Mouse (Mus musculus) liver, adult 2 months (tissue): ENCODE measurements around the gene Fkbpl. TPM values are rescaled to one million over a fixed set of nuclear protein-coding genes. Genes with fewer than 3 reads are reported as not detected.

Source experiments
- DNase-seq: peaks from one replicate; pipeline ENCODE4 v3.0.0-alpha.2; 2011; ENCODE audit warnings: low read depth, low spot score; ENCODE audit errors: extremely low read depth
- H3K27ac ChIP-seq: fragments of 200-500 bp; replicated peaks from 2 replicates; pipeline ENCODE4 v1.5.1; 2012; ENCODE audit warnings: low read depth, mild to moderate bottlenecking, control low read depth, inconsistent platforms, low read length; ENCODE audit not compliant: insufficient read depth
- H3K27me3 ChIP-seq: fragments of 200-500 bp; 2 replicates; pipeline ENCODE4 v1.6.1; 2012; ENCODE audit warnings: mild to moderate bottlenecking, moderate library complexity, low read length, inconsistent platforms; ENCODE audit not compliant: control insufficient read depth, insufficient read depth
- H3K36me3 ChIP-seq: fragments of 200-500 bp; 2 replicates; pipeline ENCODE4 v1.6.1; 2012; ENCODE audit warnings: low read length, inconsistent platforms; ENCODE audit not compliant: control insufficient read depth, insufficient read depth
- H3K4me1 ChIP-seq: fragments of 200-500 bp; 2 replicates; pipeline ENCODE4 v1.6.1; 2011; ENCODE audit warnings: low read length; ENCODE audit not compliant: control insufficient read depth, insufficient read depth
- H3K4me3 ChIP-seq: fragments of 200-500 bp; 2 replicates; pipeline ENCODE4 v1.5.1; 2011; ENCODE audit warnings: low read depth, mild to moderate bottlenecking, control low read depth, low read length, moderate library complexity; ENCODE audit not compliant: insufficient read depth
- H3K79me2 ChIP-seq: fragments of 200-500 bp; 2 replicates; pipeline ENCODE4 v1.6.1; 2012; ENCODE audit warnings: inconsistent platforms, mild to moderate bottlenecking, low read length, moderate library complexity; ENCODE audit not compliant: control insufficient read depth, insufficient read depth
- H3K9ac ChIP-seq: fragments of 200-500 bp; 2 replicates; pipeline ENCODE4 v1.6.1; 2012; ENCODE audit warnings: low read depth, mild to moderate bottlenecking, control low read depth, inconsistent platforms, low read length
- CTCF ChIP-seq: fragments of 200-500 bp; IDR thresholded peaks from 2 replicates; pipeline ENCODE4 v1.5.1; 2011; ENCODE audit warnings: low read depth, low read length, control low read depth
- POLR2A ChIP-seq: fragments of 200-500 bp; IDR thresholded peaks from 2 replicates; pipeline ENCODE4 v1.6.1; 2011; ENCODE audit warnings: low read length, control low read depth; ENCODE audit not compliant: insufficient read depth; ENCODE audit errors: extremely low read depth
- WGBS: fragments of 180-500 bp; shearing (Covaris S2); methylation state at CpG from one replicate; pipeline ENCODE4 v1.1.7; 2018; 5-methylcytosine and 5-hydroxymethylcytosine counted together
- polyA plus RNA-seq: library from polyadenylated mRNA; depleted of rRNA; stranded (reverse); fragments of >200 nt; gene quantifications from 2 replicates; pipeline ENCODE4 v1.2.3, GENCODE M21; 2012
- total RNA-seq: library from RNA; depleted of rRNA; stranded (reverse); fragments of >200 nt; gene quantifications from 2 replicates; pipeline ENCODE4 v1.2.3, GENCODE M21; 2014

Gene Fkbpl
- total and polyA plus RNA-seq, 2 experiments = 3.0 to 5.3 TPM

DNA sequence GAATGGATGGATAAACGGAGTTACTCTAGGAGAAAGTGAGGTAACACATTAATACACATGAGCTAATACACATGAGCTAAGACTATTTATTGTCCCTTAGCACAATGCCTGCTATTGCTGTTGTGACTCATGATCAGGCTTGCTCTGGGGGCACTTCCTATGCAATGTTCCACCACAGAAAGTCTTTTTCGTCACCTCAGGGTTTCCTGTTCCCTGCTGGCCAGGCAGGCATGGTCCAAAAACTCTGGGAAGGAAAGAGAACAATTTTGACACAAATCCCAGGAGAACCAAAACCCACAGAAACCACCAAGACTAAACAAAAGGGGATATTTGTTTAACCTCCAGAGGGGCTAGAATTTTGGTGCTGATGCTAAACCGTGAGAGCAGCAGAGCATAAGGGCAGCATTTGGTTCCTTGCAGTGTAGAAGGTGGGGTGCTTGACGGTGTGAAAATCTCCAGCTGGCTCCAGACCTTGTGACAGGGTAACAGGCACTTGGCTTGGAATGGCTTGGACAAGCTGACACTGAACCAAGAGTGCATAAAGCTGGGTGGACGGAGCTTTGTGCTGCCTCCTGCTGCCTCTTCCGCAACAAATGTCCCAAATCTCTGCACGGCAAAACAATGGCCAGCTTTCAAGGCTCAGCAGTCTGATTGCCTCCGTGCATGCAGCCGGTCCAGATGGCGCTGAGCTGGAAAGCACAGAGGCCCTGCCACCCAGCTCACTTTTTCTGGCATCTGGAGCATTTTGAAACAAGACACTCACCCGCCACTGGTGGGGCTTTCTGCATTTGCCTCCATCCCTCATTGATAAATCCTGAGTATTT lies 3.6 kb upstream of the Fkbpl start:
- Histone ChIP-seq H3K79me2 (no peaks in the 10 kb centered on the region; the same call in 1 of the 2 replicates), H3K27ac (no peak overlapping the region), H3K4me3 (no peak overlapping the region), H3K9ac (no peak overlapping the region), H3K27me3 (no peaks in the 10 kb centered on the region), H3K4me1 (peaks cover 3% of the 10 kb centered on the region), H3K36me3 (no peaks in the 10 kb centered on the region)
- WGBS = 70% methylated on average over 11 of the region's 11 CpGs
- DNase-seq = no peak
- peak; percentile 20; the same call in 1 of the 2 replicates for TF ChIP-seq CTCF
- no peak for TF ChIP-seq POLR2A

DNA sequence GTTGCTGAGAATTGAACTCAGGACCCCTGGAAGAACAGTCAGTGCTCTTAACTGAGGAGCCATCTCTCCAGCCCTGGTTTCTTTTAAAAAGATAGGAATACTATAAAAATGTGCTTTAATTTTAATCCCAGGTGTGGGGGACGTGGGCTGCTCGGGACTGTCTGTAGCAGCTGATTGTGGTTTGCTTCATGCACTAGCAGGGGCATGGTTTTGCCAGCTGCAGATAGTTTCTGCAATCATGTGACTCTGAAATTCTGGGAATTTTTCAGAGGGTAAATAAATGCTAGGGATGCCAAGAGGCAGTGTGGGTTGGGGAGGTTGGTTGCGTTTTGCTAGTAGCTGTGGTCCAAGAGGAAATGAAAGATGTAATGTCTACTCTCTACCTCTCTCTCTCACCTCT lies 2.6 kb upstream of the Fkbpl start:
- Histone ChIP-seq H3K27me3 (no peaks in the 10 kb centered on the region), H3K36me3 (no peaks in the 10 kb centered on the region), H3K4me3 (no peak overlapping the region), H3K9ac (no peak overlapping the region), H3K79me2 (no peaks in the 10 kb centered on the region; the same call in 1 of the 2 replicates), H3K4me1 (peaks cover 6% of the 10 kb centered on the region), H3K27ac (no peak overlapping the region)
- no peak for TF ChIP-seq CTCF
- no peak for TF ChIP-seq POLR2A
- 41% methylated on average over 3 of the region's 3 CpGs for WGBS
- DNase-seq = no peak

DNA sequence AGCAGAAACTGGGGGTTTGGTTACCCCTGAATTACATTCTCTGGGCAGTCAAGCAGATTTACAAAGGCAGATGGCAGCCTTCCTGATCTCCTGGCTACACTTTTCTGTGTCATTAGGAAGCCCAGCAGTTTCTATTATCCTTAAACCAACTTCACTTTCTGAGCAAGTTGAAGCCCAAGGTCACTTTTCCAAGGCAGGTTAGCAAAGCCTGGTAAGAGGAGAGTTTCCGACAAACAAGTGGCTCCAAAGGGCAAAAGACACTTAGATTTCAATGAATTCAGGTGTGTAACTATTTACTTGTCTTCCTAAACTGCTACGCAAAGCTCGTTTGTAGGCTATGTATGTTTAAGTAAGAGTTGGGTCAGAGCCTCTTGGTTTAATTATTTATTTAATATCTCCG lies 1.2 kb upstream of the Fkbpl start:
- H3K27ac ChIP-seq = no peak overlapping the region
- no peaks in the 10 kb centered on the region for H3K27me3 ChIP-seq
- H3K9ac ChIP-seq = no peak overlapping the region
- TF ChIP-seq CTCF (no peak), POLR2A (no peak)
- 29% methylated on average over 4 of the region's 4 CpGs for WGBS
- no peak overlapping the region for H3K4me3 ChIP-seq
- no peaks in the 10 kb centered on the region; the same call in 1 of the 2 replicates for H3K79me2 ChIP-seq
- H3K36me3 ChIP-seq = no peaks in the 10 kb centered on the region
- peaks cover 12% of the 10 kb centered on the region for H3K4me1 ChIP-seq
- no peak for DNase-seq

DNA sequence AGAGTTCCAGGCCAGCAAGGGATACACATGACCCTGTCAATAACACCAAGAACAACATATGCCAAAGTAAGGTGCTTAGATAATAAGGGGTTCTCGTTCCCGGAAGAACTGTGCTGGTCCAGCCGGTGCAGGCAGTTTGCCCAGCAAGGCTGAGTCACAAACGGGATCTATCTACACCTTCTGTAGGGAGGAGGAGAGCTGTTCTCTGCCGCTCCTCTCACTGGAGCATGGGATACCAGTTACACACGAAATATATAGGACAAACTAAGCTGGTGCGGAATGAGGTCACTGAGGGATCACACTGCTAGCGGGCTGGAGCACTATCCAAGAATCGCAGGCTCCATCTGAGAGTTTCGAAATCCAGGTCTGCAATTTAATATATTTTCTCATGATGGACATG lies 620 bp upstream of the Fkbpl start:
- Histone ChIP-seq H3K9ac (no peak overlapping the region), H3K36me3 (no peaks in the 10 kb centered on the region), H3K4me1 (peaks cover 12% of the 10 kb centered on the region), H3K4me3 (no peak overlapping the region), H3K27me3 (no peaks in the 10 kb centered on the region), H3K79me2 (no peaks in the 10 kb centered on the region; the same call in 1 of the 2 replicates), H3K27ac (no peak overlapping the region)
- WGBS = 60% methylated on average over 10 of the region's 10 CpGs
- TF ChIP-seq CTCF = no peak
- TF ChIP-seq POLR2A = no peak
- DNase-seq = no peak

DNA sequence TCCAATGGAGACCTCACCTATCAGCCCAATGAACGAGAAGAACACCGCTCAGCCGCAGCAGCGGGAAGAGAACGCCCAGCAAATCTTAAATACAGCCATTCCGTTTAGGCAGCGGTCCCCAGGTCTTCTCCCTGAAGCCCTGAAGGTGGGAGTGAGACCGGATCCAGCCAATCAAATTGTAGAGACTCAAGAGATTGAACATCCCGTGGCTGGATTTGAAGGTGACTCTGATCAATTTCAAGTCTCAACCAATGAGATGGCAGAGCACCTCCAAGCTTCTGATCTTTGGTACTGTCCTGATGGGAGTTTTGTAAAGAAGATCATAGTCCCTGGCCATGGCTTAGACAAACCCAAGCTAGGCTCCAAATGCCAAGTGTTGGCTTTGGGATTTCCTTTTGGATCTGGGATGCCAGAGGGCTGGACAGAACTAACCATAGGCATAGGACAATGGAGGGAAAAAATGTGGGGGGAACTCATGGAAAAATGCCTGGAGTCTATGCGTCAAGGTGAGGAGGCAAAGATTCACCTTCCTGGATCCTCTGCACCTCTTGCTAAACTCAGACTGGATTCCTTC lies 779 bp downstream of the Fkbpl start:
- H3K36me3 ChIP-seq = no peaks in the 10 kb centered on the region
- TF ChIP-seq POLR2A (no peak), CTCF (no peak)
- H3K4me3 ChIP-seq = peak overlapping the region; percentile 58
- 45% methylated on average over 10 of the region's 10 CpGs for WGBS
- H3K27ac ChIP-seq = 0 out of 2 replicates have a peak overlapping the region, but pooled peaks have one; percentile 18
- H3K79me2 ChIP-seq = no peaks in the 10 kb centered on the region; the same call in 1 of the 2 replicates
- DNase-seq = no peak
- H3K9ac ChIP-seq = peak overlapping the region; percentile 35; the same call in 1 of the 2 replicates
- H3K27me3 ChIP-seq = no peaks in the 10 kb centered on the region
- H3K4me1 ChIP-seq = peaks cover 12% of the 10 kb centered on the region
